Mouse (Mus musculus) liver, embryonic 14.5 days (tissue): ENCODE results near the gene Brpf1. TPM values are rescaled to one million over a fixed set of nuclear protein-coding genes. Genes with fewer than 3 reads are reported as not detected.

ENCODE experiments used
- ATAC-seq: fragments of 200-750 bp; cut with Nextera tagmentation; 2 replicates; pipeline ENCODE4 v1.8.0; 2017; ENCODE audit warnings: moderate number of reproducible peaks, mild to moderate bottlenecking, moderate library complexity; ENCODE audit not compliant: insufficient read depth
- DNase-seq, 3 experiments: peaks; one replicate each; pipeline ENCODE4 v3.0.0-alpha.2; 2012 to 2013; ENCODE audit warnings: low read depth in 3 of 3, low spot score in 3 of 3
- H3K27ac ChIP-seq: fragments of 300-500 bp; sonication (generic); 2 replicates; pipeline ENCODE4 v1.5.1; 2014; ENCODE audit warnings: moderate library complexity, mild to moderate bottlenecking, control low read depth, inconsistent platforms
- H3K27me3 ChIP-seq: fragments of 300-500 bp; sonication (generic); 2 replicates; pipeline ENCODE4 v1.6.1; 2014; ENCODE audit warnings: mild to moderate bottlenecking, low read length, moderate library complexity; ENCODE audit not compliant: control insufficient read depth, insufficient read depth
- H3K36me3 ChIP-seq: fragments of 300-500 bp; sonication (generic); replicated peaks from 2 replicates; pipeline ENCODE4 v1.6.1; 2014; ENCODE audit warnings: low read depth; ENCODE audit not compliant: control insufficient read depth, insufficient read depth
- H3K4me1 ChIP-seq, 2 experiments: fragments of 200-500 bp in 1 of 2; fragments of 300-500 bp in 1 of 2; sonication (generic) in 1 of 2; replicated peaks; 2 replicates each; pipeline ENCODE4 v1.6.1; 2012 to 2014; ENCODE audit warnings: antibody characterized with exemption in 1 of 2, inconsistent platforms in 1 of 2, low read length in 1 of 2; ENCODE audit not compliant: control insufficient read depth in 2 of 2, insufficient read depth in 2 of 2
- H3K4me2 ChIP-seq: fragments of 300-500 bp; sonication (generic); 2 replicates; pipeline ENCODE4 v1.6.1; 2014; ENCODE audit warnings: low read depth, mild to moderate bottlenecking, control low read depth, moderate library complexity
- H3K4me3 ChIP-seq, 2 experiments: fragments of 200-500 bp in 1 of 2; fragments of 300-500 bp in 1 of 2; sonication (generic) in 1 of 2; 2 replicates each; pipeline ENCODE4 v1.5.1; 2012 to 2014; ENCODE audit warnings: low read depth in 2 of 2, low read length in 2 of 2, mild to moderate bottlenecking in 2 of 2, control low read depth in 1 of 2, inconsistent platforms in 1 of 2, moderate library complexity in 1 of 2; ENCODE audit not compliant: insufficient read depth in 1 of 2
- H3K9ac ChIP-seq: fragments of 300-500 bp; sonication (generic); replicated peaks from 2 replicates; pipeline ENCODE4 v1.6.1; 2014; ENCODE audit warnings: mild to moderate bottlenecking, control low read depth, moderate library complexity
- H3K9me3 ChIP-seq: fragments of 300-500 bp; sonication (generic); 2 replicates; pipeline ENCODE4 v1.6.1; 2016; ENCODE audit warnings: low read length, mixed read lengths; ENCODE audit not compliant: control insufficient read depth
- CTCF ChIP-seq: IDR thresholded peaks from 2 replicates; pipeline ENCODE4 v1.5.1; 2016; ENCODE audit warnings: antibody characterized with exemption, low read depth, control low read depth
- EP300 ChIP-seq: IDR thresholded peaks from 2 replicates; pipeline ENCODE4 v1.6.1; 2016; ENCODE audit warnings: antibody characterized with exemption, low read depth
- WGBS: fragments of 180-500 bp; shearing (Covaris S2); extraction: QIAGEN DNeasy Blood & Tissue Kit; methylation state at CpG from one replicate; pipeline ENCODE4 v1.1.7; 2014; ENCODE audit not compliant: insufficient replicate concordance; 5-methylcytosine and 5-hydroxymethylcytosine counted together
- polyA plus RNA-seq, 2 experiments: library from polyadenylated mRNA; depleted of rRNA in 1 of 2; stranded (reverse) in 1 of 2; unstranded in 1 of 2; fragments of >200 nt; fragmentation: Nextera tagmentation in 1 of 2; extraction: Ambion mirVana in 1 of 2; gene quantifications; 2 replicates each; pipeline versions ENCODE4 v1.2.1 to v1.2.3; 2012 to 2014

The Brpf1 gene
- polyA plus RNA-seq, 2 experiments = 6.7 to 11.7 TPM

DNA sequence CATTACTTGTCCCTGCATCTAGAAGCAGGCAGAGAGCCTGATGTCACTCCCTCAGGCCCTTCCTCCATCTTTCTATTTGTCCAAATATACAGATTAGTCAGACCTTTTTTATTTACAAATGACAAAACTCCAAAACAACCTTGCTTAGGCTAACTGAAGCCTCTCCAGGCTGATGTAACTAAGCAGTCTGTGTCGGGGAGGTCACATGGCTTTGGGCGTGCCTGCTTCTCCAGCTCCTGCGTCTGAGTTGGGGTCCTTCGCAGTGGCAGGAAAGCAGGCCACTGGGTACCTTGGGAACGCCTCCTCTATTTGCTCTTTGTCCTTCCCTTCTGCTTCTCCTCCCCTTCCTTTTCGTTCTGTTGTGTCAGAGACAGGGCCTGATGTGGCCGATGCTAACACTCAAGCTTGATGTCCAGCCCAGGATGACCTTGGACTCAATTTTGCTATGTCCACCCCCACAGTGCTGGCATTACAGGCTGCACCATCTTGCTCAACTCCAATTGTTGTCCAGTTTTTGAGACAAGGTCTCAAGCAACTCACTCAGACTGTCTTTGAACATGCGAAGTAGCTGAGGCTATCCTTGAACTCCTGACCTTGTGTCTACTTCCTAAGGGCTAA, 57.7 kb downstream of the Brpf1 start:
- peaks cover 8% of the 10 kb centered on the region for H3K36me3 ChIP-seq
- no peak overlapping the region for H3K4me3 ChIP-seq
- H3K27me3 ChIP-seq = no peaks in the 10 kb centered on the region
- DNase-seq (no peak), ATAC-seq (no peak)
- TF ChIP-seq CTCF = no peak
- TF ChIP-seq EP300 = no peak
- no peak overlapping the region for H3K9ac ChIP-seq
- H3K9me3 ChIP-seq = no peaks in the 10 kb centered on the region
- no peak overlapping the region for H3K4me2 ChIP-seq
- H3K4me1 ChIP-seq = no peaks in the 10 kb centered on the region
- WGBS = 60% methylated on average over 8 of the region's 8 CpGs
- no peak overlapping the region for H3K27ac ChIP-seq

GRCm38 (mm10) chr6:113366639-113367038, 59.7 kb downstream of the Brpf1 start:
- Histone ChIP-seq H3K9ac (no peak overlapping the region), H3K27ac (no peak overlapping the region), H3K9me3 (no peaks in the 10 kb centered on the region), H3K4me2 (no peak overlapping the region), H3K27me3 (no peaks in the 10 kb centered on the region), H3K4me1 (no peaks in the 10 kb centered on the region), H3K36me3 (peaks cover 21% of the 10 kb centered on the region), H3K4me3 (no peak overlapping the region)
- DNase-seq = no peak
- no peak for ATAC-seq
- 82% methylated on average over 6 of the region's 6 CpGs for WGBS
- TF ChIP-seq EP300 (no peak), CTCF (no peak)

DNA sequence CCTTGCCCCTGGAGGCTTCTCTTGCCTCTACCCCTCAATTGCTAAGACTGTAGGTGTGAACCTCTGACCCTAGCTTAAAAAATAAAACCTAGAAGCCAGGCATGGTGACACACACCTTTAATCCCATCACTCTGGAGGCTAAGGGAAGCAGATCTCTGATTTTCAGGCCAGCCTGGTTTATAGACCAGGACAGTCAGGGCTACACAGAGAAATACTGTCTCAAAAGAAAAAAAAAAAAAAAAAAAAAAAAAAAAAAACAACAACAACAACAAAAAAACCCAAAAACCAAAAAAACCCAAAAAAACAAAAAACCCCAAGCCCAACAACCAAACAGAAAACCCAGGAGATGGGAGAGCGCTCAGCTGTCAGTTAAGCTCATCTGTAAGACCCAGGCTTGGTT, 60.6 kb downstream of the Brpf1 start:
- no peaks in the 10 kb centered on the region for H3K9me3 ChIP-seq
- WGBS = 80% methylated on average over 1 of the region's 1 CpGs
- H3K9ac ChIP-seq = no peak overlapping the region
- no peak for TF ChIP-seq EP300
- TF ChIP-seq CTCF = no peak
- no peak overlapping the region for H3K4me3 ChIP-seq
- peaks cover 2% of the 10 kb centered on the region in 2 experiments; a peak in 3 of 4 replicates for H3K4me1 ChIP-seq
- no peak for DNase-seq
- H3K27ac ChIP-seq = no peak overlapping the region
- ATAC-seq = no peak
- no peak overlapping the region for H3K4me2 ChIP-seq
- no peaks in the 10 kb centered on the region for H3K27me3 ChIP-seq
- H3K36me3 ChIP-seq = peaks cover 28% of the 10 kb centered on the region

DNA sequence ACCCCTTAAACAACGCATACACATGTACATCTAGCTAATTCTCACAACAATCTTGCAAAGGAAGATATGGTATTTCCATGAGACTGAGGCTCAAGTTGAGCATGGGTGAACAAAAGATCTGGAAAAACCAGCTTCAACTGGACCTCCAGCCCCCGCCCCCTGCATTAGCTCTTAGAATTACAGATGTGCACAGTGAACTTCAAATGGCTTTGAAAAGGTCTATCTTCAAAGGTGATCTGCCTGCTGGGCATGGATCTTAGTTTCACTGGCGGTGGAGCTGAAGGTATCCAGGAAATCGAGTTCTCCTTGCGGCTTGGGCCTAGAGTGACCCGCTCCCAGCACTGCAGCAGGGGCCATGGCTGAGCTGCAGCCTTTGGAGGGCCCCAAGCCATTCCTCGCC, 61.2 kb downstream of the Brpf1 start:
- Histone ChIP-seq H3K9me3 (no peaks in the 10 kb centered on the region), H3K9ac (no peak overlapping the region), H3K36me3 (peaks cover 28% of the 10 kb centered on the region), H3K27ac (no peak overlapping the region), H3K4me3 (no peak overlapping the region), H3K4me1 (peaks cover 6 to 7% of the 10 kb centered on the region in 2 experiments), H3K4me2 (no peak overlapping the region), H3K27me3 (no peaks in the 10 kb centered on the region)
- TF ChIP-seq CTCF (no peak), EP300 (no peak)
- WGBS = 78% methylated on average over 7 of the region's 7 CpGs
- DNase-seq (no peak), ATAC-seq (no peak)

DNA sequence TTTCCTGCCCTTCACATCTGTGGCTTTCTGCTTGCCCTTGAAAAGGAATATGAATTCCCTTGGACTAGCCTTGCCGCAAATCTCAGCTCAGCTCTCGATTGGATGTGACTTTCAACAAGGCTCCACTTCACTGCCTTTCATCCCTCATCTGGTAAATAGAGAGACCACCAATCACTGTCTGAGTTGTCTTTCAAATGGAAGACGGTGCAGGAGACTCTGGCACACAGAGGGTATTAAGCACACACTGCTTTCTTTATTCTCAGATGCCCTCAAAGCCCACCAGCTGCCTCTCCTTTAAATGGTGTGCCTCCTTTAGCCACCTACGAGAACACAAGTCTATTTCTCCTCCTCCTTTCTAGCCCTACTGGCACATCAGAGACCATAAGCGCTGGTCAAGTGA, 61.6 kb downstream of the Brpf1 start:
- 90% methylated on average over 5 of the region's 5 CpGs for WGBS
- ATAC-seq = no peak
- H3K9me3 ChIP-seq = no peaks in the 10 kb centered on the region
- H3K27ac ChIP-seq = no peak overlapping the region
- peaks cover 10 to 12% of the 10 kb centered on the region in 2 experiments for H3K4me1 ChIP-seq
- no peak for TF ChIP-seq EP300
- no peak for TF ChIP-seq CTCF
- peaks cover 28% of the 10 kb centered on the region for H3K36me3 ChIP-seq
- no peak overlapping the region for H3K4me2 ChIP-seq
- no peak overlapping the region for H3K4me3 ChIP-seq
- no peak for DNase-seq
- no peaks in the 10 kb centered on the region for H3K27me3 ChIP-seq
- H3K9ac ChIP-seq = no peak overlapping the region
